Mouse (Mus musculus) heart, adult 8-10 months (tissue): ENCODE data around the gene Slc35e4. TPM values are rescaled to one million over a fixed set of nuclear protein-coding genes. Genes with fewer than 3 reads are reported as not detected.
"Not testable (repeated sequence)": the region's sequence is repeated elsewhere in the genome, so short reads cannot be mapped to it uniquely, and the experiment has no call there.

ENCODE experiments used
- DNase-seq: peaks from one replicate; pipeline ENCODE4 v3.0.0; 2022; ENCODE audit warnings: low spot score
- total RNA-seq, 4 experiments: library from RNA; stranded (reverse); gene quantifications; 2 replicates each; pipeline ENCODE4 v1.2.4; 2022

Slc35e4 gene
- 1 to 10 TPM; 3.1 to 5.5 (median 4.3) TPM for total RNA-seq

DNA sequence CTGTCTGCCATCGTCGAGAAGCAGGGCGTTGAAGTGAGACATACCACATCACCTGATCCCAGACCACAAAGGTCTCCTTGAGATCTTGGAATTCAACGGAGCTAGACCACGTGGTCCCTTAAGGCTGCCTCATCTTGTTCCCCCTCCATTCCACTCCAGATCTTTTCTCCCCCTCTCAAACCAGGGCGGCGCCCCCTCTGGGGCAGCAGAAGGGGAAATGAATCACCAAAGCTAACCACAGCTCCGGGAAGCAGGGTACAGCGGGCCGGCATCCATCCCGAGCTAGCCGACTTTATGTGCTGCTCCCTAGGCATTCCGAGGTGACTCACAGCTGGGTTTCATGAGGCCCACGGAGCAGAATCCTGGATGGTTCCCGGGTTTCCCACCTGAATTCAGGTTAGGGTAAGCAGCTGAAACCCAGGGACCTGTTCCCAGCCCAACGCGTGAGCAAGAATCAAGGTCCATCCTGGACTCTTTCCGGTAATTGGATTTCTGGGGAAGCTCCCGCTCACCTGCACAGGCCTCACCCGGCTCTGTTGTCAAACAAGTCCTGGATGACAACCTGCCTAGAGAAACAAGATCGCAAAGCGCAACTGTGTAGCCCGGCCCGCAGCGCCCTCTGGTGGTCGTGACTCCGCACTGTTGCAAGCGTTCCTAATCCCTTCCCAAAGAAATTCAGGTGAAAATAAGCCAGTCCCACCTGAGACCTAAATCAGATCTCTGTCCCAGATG, at the start of gene Slc35e4:
TSS of gene Slc35e4 (minus strand) at position 556 of the 732 bp plus-strand sequence.
- DNase-seq: peak; percentile 78

DNA sequence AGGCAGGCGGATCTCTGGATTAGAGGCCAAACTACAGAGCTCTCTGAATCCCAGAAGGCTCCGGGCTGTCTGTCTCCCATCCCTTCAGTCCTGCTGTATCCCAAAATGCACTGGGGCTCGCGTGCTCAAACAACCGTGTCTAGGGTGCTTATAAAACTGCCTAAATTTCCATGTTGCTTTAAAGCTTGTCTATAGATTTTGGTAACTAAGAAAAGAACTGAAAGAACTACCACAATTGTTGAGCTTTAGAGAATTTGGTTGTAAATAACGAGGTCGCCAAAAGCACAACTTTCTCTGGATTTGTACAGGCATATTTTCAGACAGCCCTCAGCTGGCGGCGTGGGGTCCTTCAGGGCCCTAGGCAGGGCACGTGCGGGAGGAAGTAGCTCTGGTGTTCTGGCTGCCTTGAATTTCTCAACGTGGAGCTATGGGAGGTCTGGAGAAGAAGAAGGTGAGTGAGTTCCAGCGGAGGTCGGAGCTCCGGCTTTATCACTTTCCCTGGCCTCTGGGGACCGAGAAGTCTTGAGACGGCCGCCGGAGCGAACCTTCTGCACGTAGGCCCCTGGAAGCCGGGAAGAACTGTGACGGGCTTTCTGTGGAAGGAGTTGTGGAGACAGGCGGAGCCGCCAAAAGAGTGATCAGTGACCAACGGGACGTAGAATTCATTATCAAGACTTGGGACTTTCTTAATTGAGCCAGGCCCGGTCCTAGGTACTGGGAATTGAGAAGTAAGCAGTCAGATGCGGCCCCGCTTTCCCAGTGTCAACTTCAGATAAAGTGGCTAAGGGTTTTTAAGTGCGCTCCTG, 49.3 kb upstream of the Slc35e4 start, which contains the start of gene Pes1:
TSS of gene Pes1 (plus strand) at position 366 of the 806 bp plus-strand sequence.
- peak; percentile 89 for DNase-seq

DNA sequence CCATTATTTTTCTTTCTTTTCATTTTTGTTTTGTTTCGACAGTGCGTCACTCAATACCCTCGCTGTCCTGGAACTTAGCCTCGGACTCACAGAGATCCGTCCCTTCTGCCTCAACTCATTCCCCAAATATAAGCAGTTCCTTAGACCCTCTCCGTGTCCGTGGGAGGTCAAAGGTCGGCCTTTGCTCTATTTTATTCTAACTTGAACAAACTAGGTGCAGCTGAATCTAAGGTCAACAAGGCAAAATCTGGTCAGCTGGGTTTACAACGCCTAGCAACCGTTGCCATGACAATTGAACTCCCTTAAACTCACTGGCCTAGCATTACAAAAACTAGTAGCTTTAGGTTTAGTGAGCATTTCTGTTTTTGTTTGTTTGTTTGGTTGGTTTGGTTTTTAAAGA, 48.7 kb upstream of the Slc35e4 start:
- no peak for DNase-seq

DNA sequence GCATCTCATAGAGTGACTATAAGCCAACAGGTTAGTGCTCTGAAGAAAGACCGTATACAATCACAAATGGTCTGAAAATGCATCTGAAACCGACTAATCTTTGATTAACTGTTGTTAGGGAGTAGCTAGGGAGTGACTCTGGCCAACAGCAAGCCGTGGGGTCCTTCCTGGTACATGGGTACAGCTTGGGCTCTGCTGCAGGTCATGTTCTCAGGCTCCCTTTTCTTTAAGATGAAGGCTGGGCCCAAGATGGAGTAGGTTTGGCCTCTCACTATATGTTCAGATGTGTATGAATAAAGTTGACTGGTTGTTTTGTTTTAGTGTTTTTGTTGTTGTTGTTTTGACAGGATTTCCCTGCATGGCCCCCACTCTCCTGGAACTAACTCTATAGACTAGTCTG, 47.3 kb upstream of the Slc35e4 start:
- DNase-seq: no peak

DNA sequence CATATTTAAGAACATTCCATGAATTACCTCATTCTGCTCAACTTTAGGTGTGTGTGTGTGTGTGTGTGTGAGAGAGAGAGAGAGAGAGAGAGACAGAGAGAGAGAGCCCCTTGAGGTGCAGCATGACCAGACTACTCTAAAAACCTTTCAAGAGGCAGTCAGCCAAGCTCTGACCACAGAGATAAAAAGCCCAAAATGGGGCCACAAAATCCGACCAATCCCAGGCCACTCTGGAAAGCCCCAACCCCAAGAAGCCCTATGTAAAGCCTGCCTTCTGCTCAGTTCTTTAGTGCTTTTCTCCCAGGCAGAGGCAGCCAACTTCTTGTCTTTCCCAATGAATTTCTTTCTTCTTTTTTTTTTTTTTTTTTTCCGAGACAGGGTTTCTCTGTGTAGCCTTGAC, 46.4 kb upstream of the Slc35e4 start:
- no peak for DNase-seq

DNA sequence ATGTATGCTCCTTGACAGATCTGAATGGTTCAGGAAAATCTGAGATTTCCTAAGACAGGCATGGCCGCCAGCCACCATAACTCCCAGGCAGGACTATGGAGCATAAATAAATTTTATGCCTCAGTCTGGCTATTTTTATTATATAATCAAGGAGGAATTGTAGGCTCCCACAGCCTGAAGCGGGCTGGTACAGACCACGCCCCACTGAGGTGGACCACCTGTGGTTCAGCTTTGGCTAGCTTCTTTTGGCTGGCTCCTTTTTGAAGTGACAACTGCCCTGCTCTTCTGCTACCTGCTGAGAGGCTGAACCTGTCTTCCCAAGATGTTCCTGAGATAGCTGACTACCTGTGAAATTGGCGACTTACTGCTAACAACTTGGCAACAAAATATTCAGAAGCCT, 40.9 kb upstream of the Slc35e4 start:
- DNase-seq: not testable (repeated sequence)

DNA sequence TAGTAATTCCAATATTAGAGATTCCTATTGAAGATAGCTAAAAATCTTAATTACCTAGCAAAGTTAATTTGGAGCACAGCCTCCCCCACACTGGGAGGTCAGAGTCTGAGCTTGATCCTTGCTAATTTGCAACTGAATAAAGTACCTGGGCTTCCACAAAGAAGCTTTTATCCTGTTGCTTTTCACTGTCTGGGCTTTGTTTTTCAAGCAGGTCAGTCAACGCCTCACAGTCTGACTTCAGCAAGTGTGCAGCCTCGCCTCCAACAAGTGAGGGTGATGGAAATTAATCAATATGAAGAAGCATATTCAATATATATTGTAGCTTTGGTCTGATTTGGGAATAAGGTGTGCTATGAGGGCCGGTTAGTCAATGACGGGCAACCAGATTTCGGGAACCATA, 40.4 kb upstream of the Slc35e4 start:
- DNase-seq: not testable (repeated sequence)

DNA sequence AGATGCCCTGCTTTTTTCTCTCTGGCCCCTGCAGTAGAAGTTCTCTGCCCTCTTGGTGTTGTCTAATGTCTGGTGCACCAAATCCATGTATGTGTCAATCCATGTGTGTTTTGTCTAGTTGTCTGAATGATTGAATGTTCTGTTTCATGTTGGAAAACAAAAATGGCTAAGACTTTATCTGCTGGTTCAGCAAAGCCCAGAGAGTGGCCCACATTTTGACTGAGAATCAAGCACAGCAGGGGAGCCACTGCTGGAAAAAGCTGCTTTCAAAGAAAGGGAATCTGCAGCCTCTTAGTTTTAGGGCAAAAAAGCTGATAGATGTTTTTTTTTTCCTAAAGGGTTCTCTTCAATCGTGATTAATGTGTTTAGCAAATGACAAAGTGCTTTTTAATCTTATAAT, 31.9 kb upstream of the Slc35e4 start:
- no peak for DNase-seq

DNA sequence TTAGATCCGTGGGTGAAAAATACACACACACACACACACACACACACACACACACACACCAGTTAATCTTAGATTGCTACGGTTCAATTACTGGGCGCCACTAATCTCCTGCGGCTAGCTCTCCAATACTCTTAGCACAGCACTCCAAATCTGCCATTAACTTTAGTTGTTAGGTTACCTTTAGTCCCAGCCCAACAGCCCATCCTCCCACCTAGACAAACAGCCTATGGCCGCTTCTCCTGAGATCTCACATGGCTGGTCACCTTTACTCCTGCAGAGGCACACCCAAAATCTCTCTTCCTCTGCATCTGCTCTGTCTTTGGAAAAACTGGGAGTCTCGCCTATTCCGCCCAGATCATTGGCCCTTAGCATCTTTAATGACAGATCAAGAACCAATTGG, 26.9 kb upstream of the Slc35e4 start:
- DNase-seq: no peak

DNA sequence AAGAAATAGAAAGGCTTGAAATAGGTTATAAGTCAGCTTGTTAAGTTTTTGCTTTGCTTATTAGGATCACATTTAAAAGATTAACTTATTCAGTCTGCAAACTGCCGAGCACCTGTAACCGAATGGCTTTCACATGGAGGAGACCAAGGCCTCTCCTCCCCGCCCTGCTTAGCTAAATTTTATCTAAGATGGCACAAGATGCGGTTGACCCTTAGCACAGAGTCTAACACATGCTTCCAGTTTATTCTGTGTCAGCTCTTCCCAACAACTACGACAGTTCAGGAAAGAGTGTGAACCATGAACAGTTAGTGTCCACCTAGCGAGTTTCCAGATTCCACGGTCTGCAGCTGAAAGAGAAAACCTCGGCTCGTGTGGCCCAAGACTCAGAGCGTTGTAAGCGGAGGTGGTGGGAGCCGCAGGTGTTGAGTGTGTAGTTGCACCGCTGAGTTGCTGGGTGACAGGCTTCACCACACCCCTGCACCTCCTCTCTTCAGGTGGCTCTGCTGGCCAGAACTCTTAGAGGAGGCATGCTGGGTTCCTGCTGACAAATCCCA, 22.9 kb upstream of the Slc35e4 start:
- no peak for DNase-seq

DNA sequence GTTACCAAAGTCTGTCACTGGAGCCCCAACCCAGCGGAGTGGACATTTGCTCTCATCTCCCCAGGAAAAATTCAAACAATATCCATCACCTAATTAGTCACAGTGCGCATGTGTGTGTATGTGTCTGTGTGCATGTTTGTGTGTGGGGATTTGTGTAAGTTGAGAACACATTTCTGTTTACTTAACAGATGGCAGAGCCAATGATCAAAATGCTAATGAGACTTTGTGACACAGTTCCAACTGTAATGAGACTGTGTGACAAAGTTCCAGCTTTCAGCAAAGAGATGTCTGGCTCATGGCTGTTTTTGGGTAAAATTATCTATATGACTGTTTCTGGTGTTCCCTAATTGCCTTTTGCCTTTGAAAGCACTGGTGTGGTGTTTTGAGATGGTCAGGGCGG, 21.9 kb upstream of the Slc35e4 start:
- DNase-seq: no peak

DNA sequence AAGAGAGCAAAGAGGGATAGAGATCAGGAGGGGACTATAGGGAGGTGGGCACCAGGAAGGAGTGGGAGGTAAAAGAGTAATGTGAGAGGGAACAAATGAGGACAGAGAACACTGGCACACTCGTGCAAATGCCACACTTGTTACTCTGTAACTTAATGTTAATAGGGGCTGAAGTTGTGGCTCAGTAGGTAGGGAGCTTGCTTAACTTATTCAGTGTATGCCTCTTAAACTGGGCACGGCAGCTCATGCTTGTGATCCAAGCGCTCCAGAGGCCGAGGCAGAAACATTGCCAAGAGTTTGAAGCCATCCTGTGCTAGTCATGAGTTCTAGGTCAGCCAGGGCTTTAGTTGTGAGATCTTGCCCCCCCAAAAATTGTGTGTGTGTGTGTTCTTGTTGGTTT, 20.7 kb upstream of the Slc35e4 start:
- no peak for DNase-seq

DNA sequence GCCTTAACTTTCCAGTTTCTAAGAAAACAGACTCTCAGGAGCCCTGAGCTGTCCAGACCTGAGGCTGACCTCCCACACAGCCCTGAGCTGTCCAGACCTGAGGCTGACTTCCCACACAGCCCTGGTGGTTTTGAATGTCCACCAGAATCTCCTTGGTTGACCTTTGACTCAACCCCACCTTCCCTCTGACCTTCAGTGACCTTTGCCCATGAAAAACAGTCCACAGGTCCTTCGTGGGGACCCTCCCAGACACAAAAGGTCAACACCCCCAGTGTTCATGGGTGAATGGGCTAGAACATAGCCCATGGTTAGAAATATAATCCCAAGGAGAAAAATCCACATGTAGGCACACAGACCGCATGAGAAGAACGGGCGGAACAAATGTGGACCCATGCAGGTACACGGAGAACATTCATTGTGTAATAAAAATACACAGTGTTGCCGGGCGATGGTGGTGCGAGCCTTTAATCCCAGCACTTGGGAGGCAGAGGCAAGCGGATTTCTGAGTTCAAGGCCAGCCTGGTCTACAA, 19.4 kb upstream of the Slc35e4 start:
- no peak for DNase-seq

DNA sequence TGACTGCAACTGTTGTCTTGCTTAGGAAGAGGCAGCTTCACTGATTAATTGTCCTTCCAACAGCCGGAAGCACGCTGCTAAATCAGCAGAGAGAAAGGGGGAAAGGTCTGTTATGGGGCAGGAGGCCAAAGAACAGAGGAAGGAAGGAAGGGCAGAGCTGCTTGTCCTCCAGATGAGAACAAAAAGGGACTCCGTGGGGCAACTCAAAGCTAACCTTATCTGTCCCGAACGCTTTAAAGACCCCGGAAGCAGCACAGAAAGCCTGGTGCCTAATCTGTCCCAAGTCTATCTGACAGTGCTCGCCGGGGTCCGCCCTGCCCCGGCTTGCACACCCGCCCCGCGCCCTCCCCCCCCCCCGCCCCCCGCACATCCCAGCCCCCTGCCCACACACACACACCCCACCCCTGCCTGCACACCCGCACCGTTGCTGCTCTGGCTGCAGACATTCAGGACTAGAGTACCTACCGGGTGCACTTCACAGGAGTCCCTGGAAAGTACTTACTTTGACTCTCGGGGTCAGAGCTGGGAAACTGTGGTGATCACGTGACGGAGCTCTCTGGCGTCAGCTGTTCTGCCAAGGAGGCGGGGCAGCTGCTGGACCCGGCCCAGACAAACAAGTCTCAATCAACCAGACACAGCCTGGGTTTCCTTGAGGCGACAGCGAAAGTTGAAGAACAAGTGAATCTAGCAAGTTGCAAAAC, 17.2 kb upstream of the Slc35e4 start, which contains the start of gene Tcn2:
TSS of gene Tcn2 (minus strand) at position 649 of the 701 bp plus-strand sequence.
- DNase-seq: peak; percentile 93

DNA sequence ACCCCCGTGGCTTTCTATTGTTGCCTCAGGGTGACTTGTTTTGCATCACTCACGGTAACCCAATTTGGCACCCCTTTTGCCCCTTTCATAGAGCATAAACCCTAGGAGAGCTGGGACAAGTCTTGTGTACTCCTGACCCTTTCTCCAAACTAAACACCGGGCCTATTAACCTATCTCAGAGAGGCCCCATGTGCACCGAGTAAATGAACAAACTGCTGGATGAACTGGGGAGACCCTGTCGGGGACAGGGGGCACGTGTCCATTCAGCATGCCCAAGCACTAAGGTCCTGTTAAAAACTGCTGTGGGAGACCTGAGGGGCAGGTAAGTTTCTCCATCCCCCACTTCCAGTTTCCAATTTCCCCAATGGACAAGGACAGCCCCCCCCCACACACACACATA, 16.5 kb upstream of the Slc35e4 start:
- DNase-seq: no peak

DNA sequence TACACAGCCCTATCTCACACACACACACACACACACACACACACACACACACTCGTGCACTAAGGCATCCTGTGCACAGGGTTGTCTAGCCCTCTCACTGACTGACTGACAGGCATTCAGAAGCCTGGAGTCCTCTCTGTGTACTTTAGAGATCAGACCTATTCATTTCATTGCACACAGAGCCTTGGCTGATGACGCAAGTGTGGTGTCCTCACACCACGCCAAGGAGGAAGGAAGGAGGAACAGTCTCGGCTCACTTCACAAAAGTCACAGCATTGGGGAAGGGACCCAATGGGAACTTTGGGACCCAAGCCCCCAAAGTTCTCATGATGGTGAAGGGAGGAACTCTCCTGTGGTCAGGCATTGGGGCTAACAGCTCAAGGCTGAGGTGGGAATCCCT, 15.6 kb upstream of the Slc35e4 start:
- DNase-seq: no peak

DNA sequence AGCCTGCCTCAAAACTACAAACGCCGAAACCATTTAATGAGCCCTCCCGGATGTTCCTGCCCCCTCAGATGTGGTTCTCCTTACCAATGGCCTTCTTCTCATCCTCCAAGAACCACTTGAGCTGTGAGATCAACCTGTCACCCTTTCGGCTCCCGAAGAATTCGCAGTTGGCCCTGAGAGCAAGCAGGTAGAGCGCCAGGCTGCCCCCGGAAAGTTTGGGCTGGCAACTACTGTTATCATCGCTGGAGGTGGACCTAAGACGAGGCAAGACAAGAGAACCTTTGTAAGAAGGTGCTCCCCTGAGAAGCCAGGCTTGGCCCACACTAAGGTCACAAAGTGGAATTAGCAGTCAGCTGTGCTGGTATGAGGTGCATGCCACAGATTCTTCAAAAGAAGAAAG, 11.5 kb upstream of the Slc35e4 start:
- DNase-seq: no peak

DNA sequence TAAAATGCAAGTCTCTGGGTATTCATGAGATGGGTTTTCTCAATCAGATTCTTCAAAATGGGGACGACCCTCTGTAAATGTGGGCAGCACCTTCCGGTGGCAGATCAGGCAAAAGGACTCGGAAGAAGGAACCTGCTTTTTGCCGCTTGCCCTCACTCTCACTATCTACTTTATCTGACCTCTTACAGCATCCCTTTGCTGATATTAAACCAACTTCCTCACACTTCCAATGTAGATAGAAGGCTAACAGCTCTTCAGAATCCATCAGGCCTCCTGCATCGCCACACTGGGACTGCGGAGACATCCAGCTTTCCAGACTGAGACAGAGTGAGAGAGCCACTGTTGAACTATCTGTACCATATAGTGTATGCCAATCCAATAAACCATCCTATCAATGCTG, 8.3 kb upstream of the Slc35e4 start:
- DNase-seq: no peak

DNA sequence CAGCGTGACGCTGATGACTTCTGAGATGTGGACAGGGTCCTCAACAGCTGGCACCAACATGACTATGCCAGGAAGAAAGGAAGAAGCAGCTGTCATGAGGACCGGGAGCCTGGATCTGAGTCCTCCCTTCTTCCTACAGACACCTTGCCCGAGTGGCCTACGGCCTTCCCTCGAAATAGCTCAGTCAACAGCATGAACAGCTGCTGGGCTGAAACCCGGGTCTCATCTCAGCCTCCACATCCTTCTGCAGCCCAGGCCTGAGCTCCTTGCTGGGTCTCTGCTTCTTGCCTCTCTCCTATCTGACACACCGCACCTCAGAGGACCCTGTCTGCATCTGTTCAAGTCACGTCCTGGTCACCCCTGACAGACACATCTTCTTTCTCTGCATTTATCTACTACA, 7.7 kb upstream of the Slc35e4 start:
- no peak for DNase-seq

DNA sequence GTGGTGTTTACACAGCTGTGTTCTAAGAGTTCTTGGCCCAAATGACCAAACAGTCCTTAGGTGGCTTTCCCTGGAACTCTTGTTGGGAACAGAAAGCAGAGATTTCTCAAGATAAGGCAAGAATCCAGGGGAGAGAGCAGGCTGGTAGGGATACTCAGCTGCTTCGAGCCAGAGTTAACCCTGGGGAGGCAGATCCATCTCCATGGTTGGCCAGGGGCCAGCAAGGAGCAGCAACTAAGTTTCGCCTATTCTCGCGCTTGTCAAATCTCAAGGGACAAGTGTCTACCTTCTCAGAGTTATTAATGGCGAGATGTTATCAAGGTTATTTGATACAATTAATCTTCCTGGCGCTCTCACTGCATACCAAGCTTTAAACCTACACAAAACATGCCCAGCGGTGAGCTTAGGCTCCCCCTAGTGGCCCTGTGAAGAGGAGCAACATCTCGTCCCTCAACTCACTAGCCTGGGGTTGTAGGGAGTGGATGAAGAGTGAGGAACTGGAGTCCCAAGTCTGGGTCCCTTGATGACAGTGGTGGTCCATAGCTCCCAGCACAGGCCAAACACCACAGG, 6.9 kb upstream of the Slc35e4 start:
- peak; percentile 36 for DNase-seq

DNA sequence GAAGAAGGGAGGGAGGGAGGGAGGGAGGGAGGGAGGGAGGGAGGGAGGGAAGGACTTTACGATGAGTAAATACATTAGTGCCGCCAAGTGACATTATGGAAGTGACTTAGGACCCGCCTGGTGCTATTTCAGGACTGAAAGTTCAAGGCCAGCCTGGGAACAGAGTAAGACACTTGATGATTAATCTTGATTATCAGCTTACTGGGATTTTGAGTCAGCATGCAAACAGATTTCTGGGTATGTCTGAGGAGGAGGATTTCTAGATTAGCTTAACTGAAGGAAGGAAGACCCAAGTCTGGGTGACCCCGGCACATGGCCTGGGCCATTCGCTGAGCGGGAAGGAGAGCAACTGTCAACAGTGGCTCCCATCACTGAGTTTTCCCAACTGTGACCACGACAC, 6.0 kb upstream of the Slc35e4 start:
- no peak for DNase-seq
